Mouse (Mus musculus) heart, postnatal 0 days (tissue): ENCODE data around the gene Prkag3. TPM values are rescaled to one million over a fixed set of nuclear protein-coding genes. Genes with fewer than 3 reads are reported as not detected.

Experiments
- ATAC-seq: fragments of 200-750 bp; cut with Nextera tagmentation; 2 replicates; pipeline ENCODE4 v1.8.0; 2017; ENCODE audit warnings: low read depth, moderate number of reproducible peaks, moderate library complexity; ENCODE audit not compliant: insufficient read depth
- DNase-seq: peaks from one replicate; pipeline ENCODE4 v3.0.0-alpha.2; 2016; ENCODE audit warnings: low spot score
- H3K27ac ChIP-seq: fragments of 300-500 bp; sonication (generic); 2 replicates; pipeline ENCODE4 v1.5.1; 2014; ENCODE audit warnings: low read depth, mild to moderate bottlenecking
- H3K27me3 ChIP-seq: fragments of 300-500 bp; sonication (generic); 2 replicates; pipeline ENCODE4 v1.6.1; 2014; ENCODE audit warnings: low read length, mixed read lengths; ENCODE audit not compliant: control insufficient read depth, insufficient read depth
- H3K36me3 ChIP-seq: fragments of 300-500 bp; sonication (generic); replicated peaks from 2 replicates; pipeline ENCODE4 v1.6.1; 2014; ENCODE audit warnings: low read length, mixed read lengths; ENCODE audit not compliant: control insufficient read depth, insufficient read depth
- H3K4me1 ChIP-seq: fragments of 300-500 bp; sonication (generic); 2 replicates; pipeline ENCODE4 v1.6.1; 2014; ENCODE audit warnings: antibody characterized with exemption; ENCODE audit not compliant: control insufficient read depth, insufficient read depth
- H3K4me2 ChIP-seq: fragments of 300-500 bp; sonication (generic); 2 replicates; pipeline ENCODE4 v1.6.1; 2014; ENCODE audit warnings: low read depth, mild to moderate bottlenecking, low read length, moderate library complexity
- H3K4me3 ChIP-seq: fragments of 300-500 bp; sonication (generic); 2 replicates; pipeline ENCODE4 v1.5.1; 2014; ENCODE audit warnings: low read depth, low read length
- H3K9ac ChIP-seq: fragments of 300-500 bp; sonication (generic); replicated peaks from 2 replicates; pipeline ENCODE4 v1.6.1; 2014; ENCODE audit warnings: low read depth, low read length, mixed read lengths
- H3K9me3 ChIP-seq: fragments of 300-500 bp; sonication (generic); replicated peaks from 2 replicates; pipeline ENCODE4 v1.6.1; 2016; ENCODE audit warnings: low read length; ENCODE audit not compliant: control insufficient read depth
- CTCF ChIP-seq: IDR thresholded peaks from 2 replicates; pipeline ENCODE4 v1.5.1; 2016; ENCODE audit warnings: antibody characterized with exemption, control low read depth, low read depth
- EP300 ChIP-seq: IDR thresholded peaks from 2 replicates; pipeline ENCODE4 v1.6.1; 2016; ENCODE audit warnings: antibody characterized with exemption, low read depth
- WGBS: fragments of 180-500 bp; shearing (Covaris S2); extraction: QIAGEN DNeasy Blood & Tissue Kit; methylation state at CpG from one replicate; pipeline ENCODE4 v1.1.7; 2014; 5-methylcytosine and 5-hydroxymethylcytosine counted together
- polyA plus RNA-seq: library from polyadenylated mRNA; unstranded; fragments of >200 nt; fragmentation: Nextera tagmentation; extraction: Ambion mirVana; gene quantifications from 2 replicates; pipeline ENCODE4 v1.2.1, GENCODE M21; 2015
- total RNA-seq: library from RNA; depleted of rRNA; stranded (reverse); fragments of >200 nt; gene quantifications from 2 replicates; pipeline ENCODE4 v1.2.3, GENCODE M21; 2014; ENCODE audit warnings: low replicate concordance

Prkag3 gene
- total and polyA plus RNA-seq, 2 experiments from 2014 or later, result 2.0 to 9.6 TPM

- Histone ChIP-seq H3K27me3 (no peaks in the 10 kb centered on the region), H3K4me1 (peaks cover 5% of the 10 kb centered on the region; the same call in 1 of the 2 replicates), H3K9ac (no peak overlapping the region), H3K9me3 (no peaks in the 10 kb centered on the region), H3K27ac (no peak overlapping the region), H3K36me3 (no peaks in the 10 kb centered on the region), H3K4me2 (no peak overlapping the region), H3K4me3 (no peak overlapping the region)
- DNase-seq (no peak), ATAC-seq (no peak)
- 89% methylated on average over 6 of the region's 6 CpGs for whole genome bisulfite sequencing
- TF ChIP-seq EP300, result no peak
- no peak for TF ChIP-seq CTCF
Observed at GRCm38 (mm10) chr1:74715886-74716285, 33.1 kb downstream of the Prkag3 start.

GRCm38 (mm10) chr1:74715468-74715867, 33.6 kb downstream of the Prkag3 start:
- WGBS, result 76% methylated on average over 5 of the region's 5 CpGs
- no peak for DNase-seq
- no peak overlapping the region for H3K9ac ChIP-seq
- H3K4me3 ChIP-seq, result no peak overlapping the region
- H3K4me1 ChIP-seq, result peaks cover 5% of the 10 kb centered on the region; the same call in 1 of the 2 replicates
- H3K4me2 ChIP-seq, result no peak overlapping the region
- no peaks in the 10 kb centered on the region for H3K27me3 ChIP-seq
- H3K9me3 ChIP-seq, result no peaks in the 10 kb centered on the region
- no peak for ATAC-seq
- H3K27ac ChIP-seq, result no peak overlapping the region
- no peaks in the 10 kb centered on the region for H3K36me3 ChIP-seq
- TF ChIP-seq EP300, result no peak

- H3K9ac ChIP-seq, result no peak overlapping the region
- DNase-seq, result no peak
- H3K27me3 ChIP-seq, result no peaks in the 10 kb centered on the region
- no peak overlapping the region for H3K27ac ChIP-seq
- peaks cover 5% of the 10 kb centered on the region; the same call in 1 of the 2 replicates for H3K4me1 ChIP-seq
- WGBS, result 54% methylated on average over 2 of the region's 2 CpGs
- no peaks in the 10 kb centered on the region for H3K9me3 ChIP-seq
- no peaks in the 10 kb centered on the region for H3K36me3 ChIP-seq
- no peak overlapping the region for H3K4me2 ChIP-seq
- TF ChIP-seq CTCF, result no peak
- TF ChIP-seq EP300, result no peak
- no peak overlapping the region for H3K4me3 ChIP-seq
- no peak for ATAC-seq
Observed at GRCm38 (mm10) chr1:74714967-74715366, 34.1 kb downstream of the Prkag3 start.

- Histone ChIP-seq H3K27me3 (no peaks in the 10 kb centered on the region), H3K4me1 (peaks cover 5% of the 10 kb centered on the region; the same call in 1 of the 2 replicates), H3K4me2 (peak overlapping the region; percentile 84), H3K36me3 (no peaks in the 10 kb centered on the region), H3K27ac (peak overlapping the region; percentile 75), H3K9me3 (no peaks in the 10 kb centered on the region), H3K9ac (peak overlapping the region; percentile 71), H3K4me3 (peak overlapping the region; percentile 63)
- TF ChIP-seq EP300 (no peak), CTCF (no peak)
- no peak for DNase-seq
- peak; percentile 14; the same call in 1 of the 2 replicates for ATAC-seq
- WGBS, result 17% methylated on average over 12 of the region's 12 CpGs
Observed at GRCm38 (mm10) chr1:74713859-74714730, 34.9 kb downstream of the Prkag3 start.

GRCm38 (mm10) chr1:74713099-74713858, 35.7 kb downstream of the Prkag3 start, which contains the start of gene Cyp27a1:
Cyp27a1 (plus strand) TSS chr1:74713574.
- peak; percentile 70 for DNase-seq
- H3K36me3 ChIP-seq, result no peaks in the 10 kb centered on the region
- TF ChIP-seq CTCF (peak; percentile 23; the same call in 1 of the 2 replicates), EP300 (no peak)
- H3K4me3 ChIP-seq, result peak within 1 kb of the TSS; percentile 63
- no peaks in the 10 kb centered on the region for H3K9me3 ChIP-seq
- peaks cover 5% of the 10 kb centered on the region; the same call in 1 of the 2 replicates for H3K4me1 ChIP-seq
- ATAC-seq, result peak; percentile 86
- WGBS, result 2% methylated on average over 35 of the region's 35 CpGs
- H3K4me2 ChIP-seq, result peak within 1 kb of the TSS; percentile 84
- H3K9ac ChIP-seq, result peak within 1 kb of the TSS; percentile 71
- peak within 1 kb of the TSS; percentile 75 for H3K27ac ChIP-seq
- no peaks in the 10 kb centered on the region for H3K27me3 ChIP-seq
